Comparison of ENCODE assay signal across 8 mouse cellular contexts in the genomic region with DNA sequence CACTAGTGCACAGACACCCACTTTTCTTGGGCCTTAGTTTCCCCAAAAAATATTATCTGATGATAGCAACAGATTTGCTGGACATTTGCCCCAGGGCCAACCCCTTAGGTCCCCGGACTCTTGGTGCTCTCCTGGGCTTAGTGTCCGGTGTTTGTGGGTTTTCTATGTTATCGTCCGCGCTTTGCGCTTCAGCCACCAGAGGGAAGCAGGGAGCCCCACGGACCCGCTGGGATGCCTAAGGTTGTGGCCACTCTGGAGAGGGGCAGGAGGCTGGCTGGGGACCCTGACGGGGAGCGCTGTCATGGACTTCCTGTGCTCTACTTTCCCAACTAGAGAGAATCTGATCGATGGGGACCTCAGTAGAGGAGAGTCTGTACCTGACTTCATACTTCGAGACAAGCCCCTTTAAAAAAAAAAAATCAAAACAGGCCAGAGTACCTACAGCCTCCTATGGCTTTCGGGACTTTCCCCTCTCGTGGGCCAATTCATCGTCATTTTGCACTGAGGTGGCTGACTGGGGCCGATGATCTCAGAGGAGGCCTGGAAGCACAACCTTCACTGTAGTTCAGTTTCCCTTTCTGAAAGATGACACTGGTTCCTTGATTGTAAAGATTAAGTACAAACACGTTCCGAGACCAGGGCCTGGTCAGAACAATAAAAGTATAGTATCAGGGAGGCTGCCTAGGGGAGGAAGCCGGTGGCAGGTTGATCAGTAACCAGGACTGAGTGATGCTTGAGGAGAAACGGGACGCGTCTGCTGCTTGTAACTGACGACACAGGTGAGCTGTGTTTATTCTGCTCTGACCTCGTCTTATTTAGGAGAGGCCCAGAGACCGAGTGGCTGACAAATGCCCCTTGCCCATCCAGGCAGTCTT. TPM values are rescaled to one million over a fixed set of nuclear protein-coding genes. Genes with fewer than 3 reads are reported as not detected.
DNase-seq lines count a peak whose midpoint lies in the region; ATAC-seq and TF ChIP-seq lines count a peak whose summit lies in the region.

No protein-coding gene starts in this region.

- no peaks in the 10 kb centered on the region for H3K9me3 ChIP-seq in G1E (replicated peaks)
- H3K9me3 ChIP-seq in hindbrain, embryonic 10.5 days, result no peaks in the 10 kb centered on the region
- no peaks in the 10 kb centered on the region for H3K9me3 ChIP-seq in lung, embryonic 15.5 days

- 0 out of 2 replicates have a peak, but pooled peaks have one; percentile 19 for ATAC-seq in G1E (ENCODE audit: extremely low read depth, insufficient number of reproducible peaks, low FRiP score, poor library complexity, severe bottlenecking)
- ATAC-seq in lung, embryonic 15.5 days (ENCODE audit: borderline replicate concordance, extremely low read depth, low FRiP score, low TSS enrichment), result peak; percentile 81

- peak overlapping the region; percentile 49 for H3K9ac ChIP-seq in lung, embryonic 15.5 days

- TF ChIP-seq POLR2A in olfactory bulb, adult 2 months (IDR thresholded peaks at IDR 0.05; ENCODE audit: insufficient read depth, low read depth, low read length), result no peak
- 0 out of 2 replicates have a peak, but pooled peaks have one; percentile 1 for TF ChIP-seq POLR2A in thymus, adult 2 months (IDR thresholded peaks at IDR 0.05; ENCODE audit: control insufficient read depth, extremely low read depth, insufficient read depth, low read length, poor library complexity)

- peaks cover 36% of the 10 kb centered on the region for H3K4me1 ChIP-seq in G1E (ENCODE audit: insufficient read depth, low read depth, low read length)
- H3K4me1 ChIP-seq in hindbrain, embryonic 10.5 days (replicated peaks), result peaks cover 48% of the 10 kb centered on the region
- H3K4me1 ChIP-seq in lung, embryonic 15.5 days, result peaks cover 28% of the 10 kb centered on the region
- peaks cover 37% of the 10 kb centered on the region for H3K4me1 ChIP-seq in olfactory bulb, adult 2 months (ENCODE audit: control insufficient read depth, insufficient read depth, low read length)
- peaks cover 26% of the 10 kb centered on the region for H3K4me1 ChIP-seq in thymus, adult 2 months (replicated peaks; ENCODE audit: control insufficient read depth, insufficient read depth, low read length)

- peaks cover 35% of the 10 kb centered on the region for H3K36me3 ChIP-seq in G1E (replicated peaks)
- H3K36me3 ChIP-seq in hindbrain, embryonic 10.5 days, result peaks cover 24% of the 10 kb centered on the region
- H3K36me3 ChIP-seq in lung, embryonic 15.5 days, result peaks cover 16% of the 10 kb centered on the region; the same call in 1 of the 2 replicates
- peaks cover 6% of the 10 kb centered on the region for H3K36me3 ChIP-seq in thymus, adult 2 months (ENCODE audit: control insufficient read depth, insufficient read depth, low read length)

- WGBS in hindbrain, embryonic 10.5 days, result 30% methylated on average over 25 of the region's 25 CpGs
- 16% methylated on average over 25 of the region's 25 CpGs for WGBS in lung, embryonic 15.5 days
- WGBS in olfactory bulb, adult 2 months, result 39% methylated on average over 25 of the region's 25 CpGs
- 32% methylated on average over 25 of the region's 25 CpGs for WGBS in thymus, adult 2 months

- H3K4me2 ChIP-seq in lung, embryonic 15.5 days, result peak overlapping the region; percentile 91

- peak; percentile 67 for DNase-seq in G1E (ENCODE audit: low spot score)
- peak; percentile 89 for DNase-seq in cerebellum, adult 9-10 months
- DNase-seq in forelimb bud, embryonic 11.5 days (ENCODE audit: low read depth, low spot score), result peak; percentile 79
- peak; percentile 87 for DNase-seq in hindbrain, embryonic 10.5 days (ENCODE audit: low spot score)
- peak; percentile 61 for DNase-seq in layer of hippocampus, adult 9-10 months (ENCODE audit: low spot score)
- DNase-seq in thymus, adult 2 months, result peak; percentile 63

- peak overlapping the region; percentile 71 for H3K4me3 ChIP-seq in G1E (ENCODE audit: low read depth, low read length)
- H3K4me3 ChIP-seq in hindbrain, embryonic 10.5 days, result peak overlapping the region; percentile 58
- peak overlapping the region; percentile 47 for H3K4me3 ChIP-seq in lung, embryonic 15.5 days
- H3K4me3 ChIP-seq in olfactory bulb, adult 2 months (ENCODE audit: insufficient read depth, low read depth, low read length), result peak overlapping the region; percentile 50
- H3K4me3 ChIP-seq in thymus, adult 2 months (ENCODE audit: control insufficient read depth, insufficient read depth, low read length), result peak overlapping the region; percentile 37

- peak overlapping the region; percentile 79 for H3K27ac ChIP-seq in hindbrain, embryonic 10.5 days
- peak overlapping the region; percentile 69 for H3K27ac ChIP-seq in lung, embryonic 15.5 days
- H3K27ac ChIP-seq in olfactory bulb, adult 2 months (ENCODE audit: insufficient read depth, low read depth, low read length), result no peak overlapping the region
- no peak overlapping the region for H3K27ac ChIP-seq in thymus, adult 2 months (ENCODE audit: control insufficient read depth, insufficient read depth, low read length)

- TF ChIP-seq CTCF in G1E (IDR thresholded peaks at IDR 0.05; ENCODE audit: low read depth, low read length), result peak; percentile 66
- TF ChIP-seq CTCF in olfactory bulb, adult 2 months (IDR thresholded peaks at IDR 0.05; ENCODE audit: insufficient read depth, low read depth, low read length), result peak; percentile 90
- TF ChIP-seq CTCF in thymus, adult 2 months (IDR thresholded peaks at IDR 0.05; ENCODE audit: borderline replicate concordance, control insufficient read depth, extremely low read depth, insufficient read depth, low read length, poor library complexity), result peak; percentile 88

- peaks cover 43% of the 10 kb centered on the region for H3K27me3 ChIP-seq in G1E (ENCODE audit: insufficient read depth, low read length)
- H3K27me3 ChIP-seq in hindbrain, embryonic 10.5 days (ENCODE audit: insufficient read depth, poor library complexity, severe bottlenecking), result peaks cover 79% of the 10 kb centered on the region
- H3K27me3 ChIP-seq in lung, embryonic 15.5 days, result peaks cover 19% of the 10 kb centered on the region
- peaks cover 12% of the 10 kb centered on the region; the same call in 1 of the 2 replicates for H3K27me3 ChIP-seq in thymus, adult 2 months (ENCODE audit: control insufficient read depth, insufficient read depth, low read length)

RNA-seq across cellular contexts. Expression of a gene that starts 0.7 kb away (rescaled TPM):
- total RNA-seq in G1E (2014; fragmentation: Nextera tagmentation) (not detected in 2 replicates), G1E (2017) (0.22 TPM in 1 of 2 replicates, not detected in the other)
- not detected in 2 replicates for polyA plus RNA-seq in G1E (2012)
- polyA plus RNA-seq in hindbrain, embryonic 10.5 days (2016; fragmentation: Nextera tagmentation; extraction: Ambion mirVana), result 1.6 and 2.9 TPM in 2 replicates
- 2.5 and 3.3 TPM in 2 replicates for polyA plus RNA-seq in lung, embryonic 15.5 days (2015; fragmentation: Nextera tagmentation; extraction: Ambion mirVana)
- polyA plus RNA-seq in olfactory bulb, adult 2 months (2012; ENCODE audit: insufficient read depth, insufficient read length, low replicate concordance, missing spikeins), result not detected in 2 replicates
- polyA plus RNA-seq in thymus, adult 2 months (2012; rRNA removed), result 2.7 and 4.8 TPM in 2 replicates

RNA-seq across cellular contexts. Expression of a gene that starts 17.5 kb away (rescaled TPM):
- total RNA-seq in G1E (2014; fragmentation: Nextera tagmentation) (11.8 and 13.7 TPM in 2 replicates), G1E (2017) (23.2 and 25.9 TPM in 2 replicates)
- 59.5 and 72.7 TPM in 2 replicates for polyA plus RNA-seq in G1E (2012)
- polyA plus RNA-seq in hindbrain, embryonic 10.5 days (2016; fragmentation: Nextera tagmentation; extraction: Ambion mirVana), result 53.3 and 55.4 TPM in 2 replicates
- 49.9 and 51.9 TPM in 2 replicates for polyA plus RNA-seq in lung, embryonic 15.5 days (2015; fragmentation: Nextera tagmentation; extraction: Ambion mirVana)
- not detected in 2 replicates for polyA plus RNA-seq in olfactory bulb, adult 2 months (2012; ENCODE audit: insufficient read depth, insufficient read length, low replicate concordance, missing spikeins)
- polyA plus RNA-seq in thymus, adult 2 months (2012; rRNA removed), result 21.0 and 23.6 TPM in 2 replicates

Comparison
In these comparisons a context has a peak if more than half of its experiments do, and no peak if none do; other contexts are left out.
1. H3K27ac ChIP-seq: peak in hindbrain, embryonic 10.5 days (single experiment) and lung, embryonic 15.5 days (single experiment); none in olfactory bulb, adult 2 months (single experiment) and thymus, adult 2 months (single experiment).
2. RNA of a gene that starts 17.5 kb away (polyA plus RNA-seq): 59.5 to 72.7 TPM in G1E, 53.3 to 55.4 TPM in hindbrain, embryonic 10.5 days, 49.9 to 51.9 TPM in lung, embryonic 15.5 days and 21.0 to 23.6 TPM in thymus, adult 2 months; not detected in olfactory bulb, adult 2 months; every median in the first group is over 10 times any median in the second.
3. Peak in every context shown above with its lines, with median percentiles within 50 percentile points of each other: DNase-seq, H3K4me3 ChIP-seq and CTCF ChIP-seq.